Mouse (Mus musculus) macrophage (primary cell): Measurements from ENCODE around the gene Ccser2. TPM values are rescaled to one million over a fixed set of nuclear protein-coding genes. Genes with fewer than 3 reads are reported as not detected.

ENCODE experiments used
- H3K27ac ChIP-seq: fragments of 350-480 bp; formaldehyde crosslinking; 2 replicates; pipeline ENCODE4 v1.9.0; 2021
- H3K36me3 ChIP-seq: fragments of 350-480 bp; formaldehyde crosslinking; 2 replicates; pipeline ENCODE4 v1.9.0; 2021; ENCODE audit errors: inconsistent target
- H3K4me3 ChIP-seq: fragments of 350-480 bp; formaldehyde crosslinking; 2 replicates; pipeline ENCODE4 v1.9.0; 2021; ENCODE audit errors: inconsistent target
- H3K79me2 ChIP-seq: fragments of 350-480 bp; formaldehyde crosslinking; 2 replicates; pipeline ENCODE4 v1.9.0; 2021; ENCODE audit errors: inconsistent target
- WGBS: methylation state at CpG from one replicate; pipeline ENCODE4 v1.1.7; 2026; ENCODE audit warnings: inconsistent platforms; ENCODE audit not compliant: missing documents; 5-methylcytosine and 5-hydroxymethylcytosine counted together
- polyA plus RNA-seq: library from polyadenylated mRNA; stranded (reverse); fragments of 250-400 nt; gene quantifications from 3 replicates; pipeline ENCODE4 v1.2.4, GENCODE M21; 2018; ENCODE audit warnings: inconsistent platforms

The Ccser2 gene
- polyA plus RNA-seq, 1 experiment from 2014 or later = 11.6 TPM

DNA sequence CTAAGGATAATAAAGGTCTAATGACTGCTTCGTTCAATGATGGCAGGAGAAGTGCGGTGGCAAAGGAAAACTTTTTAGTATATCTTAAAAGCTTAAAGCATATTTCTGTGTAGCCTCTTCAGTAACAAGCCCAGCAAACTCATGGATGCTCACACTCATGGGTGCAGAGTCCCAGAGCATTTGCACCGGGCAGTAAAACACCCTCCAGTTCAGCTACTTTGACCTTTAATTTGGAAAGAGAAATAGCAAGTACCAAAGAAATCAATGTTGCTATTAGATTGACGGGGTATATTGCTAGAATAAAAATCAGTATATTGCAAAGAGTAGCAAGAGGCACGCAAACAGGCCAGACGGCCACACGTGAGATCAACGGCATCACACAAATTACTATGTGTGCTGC, 48.7 kb downstream of the Ccser2 start:
- WGBS = 99% methylated on average over 8 of the region's 8 CpGs
- no peak overlapping the region for H3K27ac ChIP-seq
- H3K36me3 ChIP-seq = peaks cover 4% of the 10 kb centered on the region; the same call in 1 of the 2 replicates

DNA sequence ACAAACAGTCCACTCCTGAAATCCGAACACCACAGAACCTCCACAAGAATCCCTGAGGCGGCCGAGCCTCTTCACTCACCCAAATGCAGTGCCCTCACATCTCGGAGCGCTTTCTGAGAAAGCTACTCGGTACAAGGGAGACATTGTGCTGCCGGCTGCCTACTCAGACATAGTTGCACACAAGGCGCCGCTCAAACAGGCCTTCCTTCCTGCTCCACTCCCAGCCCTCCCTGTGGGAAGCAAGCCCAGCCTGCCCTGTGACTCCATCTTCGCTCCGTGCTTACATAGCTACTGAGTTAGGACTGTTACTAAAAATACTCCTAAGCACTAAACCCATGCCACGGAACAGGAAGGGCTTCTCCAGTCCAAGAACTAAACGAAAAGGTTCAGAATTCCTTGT, 49.4 kb downstream of the Ccser2 start:
- WGBS = 65% methylated on average over 13 of the region's 13 CpGs
- H3K79me2 ChIP-seq = no peaks in the 10 kb centered on the region
- no peak overlapping the region for H3K27ac ChIP-seq
- H3K4me3 ChIP-seq = no peak overlapping the region
- peaks cover 4% of the 10 kb centered on the region; the same call in 1 of the 2 replicates for H3K36me3 ChIP-seq

More for the DNA sequence above, 48.7 kb downstream of the Ccser2 start:
- Histone ChIP-seq H3K79me2 (no peaks in the 10 kb centered on the region), H3K4me3 (no peak overlapping the region)

DNA sequence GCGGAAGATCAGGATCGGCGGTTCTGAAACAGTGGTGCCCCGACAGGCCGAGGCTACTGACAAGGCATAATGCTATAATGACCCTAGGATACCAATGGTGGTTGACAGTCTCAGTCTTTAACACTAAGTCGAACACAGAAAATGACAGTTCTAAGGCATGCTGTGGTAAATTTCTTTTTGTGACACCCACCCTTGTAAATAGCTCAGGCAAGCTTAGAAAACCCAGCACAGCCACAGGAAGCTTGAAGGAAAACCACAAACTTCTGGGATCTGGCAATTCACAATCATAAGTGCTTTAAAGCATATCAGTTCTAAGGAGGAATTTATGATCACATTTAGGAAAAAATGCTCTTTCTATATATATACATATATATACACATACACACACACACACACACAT, 53.4 kb downstream of the Ccser2 start:
- H3K27ac ChIP-seq = no peak overlapping the region
- peaks cover 4% of the 10 kb centered on the region; the same call in 1 of the 2 replicates for H3K36me3 ChIP-seq
- H3K4me3 ChIP-seq = no peak overlapping the region
- WGBS = 57% methylated on average over 6 of the region's 6 CpGs
- H3K79me2 ChIP-seq = no peaks in the 10 kb centered on the region

DNA sequence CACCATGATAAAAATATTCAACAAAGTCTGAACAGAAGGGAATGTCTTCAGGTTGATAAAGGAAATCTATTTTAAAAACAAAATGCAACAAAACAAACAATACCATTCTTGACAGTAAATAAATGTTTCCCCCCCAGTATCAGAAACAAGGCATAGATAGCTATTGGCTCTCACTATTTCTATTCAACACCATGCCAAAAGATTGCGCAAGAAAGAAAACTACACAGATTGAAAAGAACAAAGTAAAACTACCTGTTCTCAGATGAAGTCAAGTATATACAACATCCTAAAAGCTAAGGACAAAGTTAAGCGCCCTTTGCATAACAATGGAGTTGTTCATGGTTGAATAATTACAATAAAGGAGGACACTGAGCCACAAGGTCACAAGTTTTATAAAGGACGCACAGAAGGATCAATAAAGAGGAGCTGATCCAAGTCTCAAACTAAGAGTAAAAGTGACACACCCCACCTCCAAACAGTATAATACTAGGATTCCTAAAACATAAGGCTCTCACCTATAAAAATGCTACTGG, 54.0 kb downstream of the Ccser2 start:
- no peak overlapping the region for H3K27ac ChIP-seq
- H3K4me3 ChIP-seq = no peak overlapping the region
- H3K79me2 ChIP-seq = no peaks in the 10 kb centered on the region
- WGBS = 93% methylated on average over 3 of the region's 3 CpGs
- peaks cover 4% of the 10 kb centered on the region; the same call in 1 of the 2 replicates for H3K36me3 ChIP-seq

DNA sequence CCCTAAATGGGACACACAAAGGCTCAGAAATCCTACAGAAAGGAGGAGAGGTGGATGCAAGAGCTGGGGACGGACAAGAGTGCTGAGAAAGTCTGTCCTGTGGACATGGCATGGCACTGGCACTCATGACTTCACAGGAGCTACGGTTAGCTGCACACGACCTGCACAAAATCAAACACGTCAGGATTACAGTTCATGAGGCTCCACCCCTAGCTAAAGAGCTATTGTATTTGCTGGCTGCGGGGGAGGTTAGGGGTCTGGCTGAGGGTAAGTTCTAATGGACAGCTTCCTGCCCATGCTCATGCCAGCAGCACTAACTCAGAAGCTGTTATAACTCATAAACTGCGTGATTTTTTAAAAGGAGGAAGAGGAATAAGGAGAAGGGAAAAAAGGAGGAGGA, 56.8 kb downstream of the Ccser2 start:
- 0 out of 2 replicates have a peak, but pooled peaks cover 8% of the 10 kb centered on the region for H3K36me3 ChIP-seq
- no peak overlapping the region for H3K4me3 ChIP-seq
- no peak overlapping the region for H3K27ac ChIP-seq
- H3K79me2 ChIP-seq = no peaks in the 10 kb centered on the region
- 75% methylated on average over 6 of the region's 6 CpGs for WGBS

DNA sequence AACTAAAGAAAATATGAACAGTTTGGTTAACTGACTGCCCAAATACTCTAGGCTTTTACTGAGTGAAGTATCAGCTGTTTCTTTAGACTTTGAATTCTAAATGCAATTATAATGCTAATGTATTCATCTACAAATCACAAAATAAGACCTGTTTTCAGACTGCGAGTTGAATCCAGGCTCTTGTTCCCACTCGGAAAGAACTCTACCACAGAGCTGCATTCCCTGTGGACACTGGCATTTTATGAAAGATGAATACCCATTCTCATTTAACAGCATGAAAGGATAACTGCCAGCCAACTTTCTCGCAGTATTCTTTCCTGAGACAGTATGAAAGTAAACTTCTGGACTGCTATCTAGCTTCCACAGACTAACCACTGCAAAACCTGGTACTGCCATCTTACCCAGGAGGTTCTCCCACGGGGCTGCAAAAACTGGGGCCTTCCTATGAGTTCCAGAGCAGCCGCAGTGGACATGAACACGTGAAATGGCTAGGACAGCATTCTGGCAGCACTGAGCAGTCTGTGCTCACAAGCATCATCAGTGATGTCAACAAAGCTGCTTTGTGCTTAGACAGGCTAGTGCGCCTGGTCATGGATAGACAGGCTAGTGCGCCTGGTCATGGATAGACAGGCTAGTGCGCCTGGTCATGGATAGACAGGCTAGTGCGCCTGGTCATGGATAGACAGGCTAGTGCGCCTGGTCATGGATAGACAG, 62.6 kb downstream of the Ccser2 start:
- H3K79me2 ChIP-seq = no peaks in the 10 kb centered on the region
- H3K36me3 ChIP-seq = 0 out of 2 replicates have a peak, but pooled peaks cover 8% of the 10 kb centered on the region
- 95% methylated on average over 6 of the region's 11 CpGs for WGBS
- no peak overlapping the region for H3K27ac ChIP-seq
- H3K4me3 ChIP-seq = no peak overlapping the region

DNA sequence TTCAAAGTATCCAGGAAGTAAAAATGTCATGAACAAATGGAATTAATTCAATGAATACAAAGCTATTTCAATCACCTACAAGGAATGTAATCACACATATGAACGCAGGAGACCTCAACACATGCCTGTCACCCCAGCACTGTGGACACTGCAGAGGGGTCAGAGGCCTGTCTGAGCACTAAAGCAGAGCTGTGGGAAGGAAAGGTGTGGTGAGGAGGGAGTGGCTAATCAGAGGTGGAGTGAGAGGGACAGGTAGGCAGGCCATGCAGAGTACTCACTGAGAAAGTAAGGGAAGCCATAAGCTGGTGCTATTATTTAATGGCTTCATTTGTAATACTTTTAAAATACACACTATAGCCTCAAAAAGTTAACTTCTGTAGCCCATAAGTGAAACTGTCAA, 64.4 kb downstream of the Ccser2 start:
- 93% methylated on average over 1 of the region's 1 CpGs for WGBS

DNA sequence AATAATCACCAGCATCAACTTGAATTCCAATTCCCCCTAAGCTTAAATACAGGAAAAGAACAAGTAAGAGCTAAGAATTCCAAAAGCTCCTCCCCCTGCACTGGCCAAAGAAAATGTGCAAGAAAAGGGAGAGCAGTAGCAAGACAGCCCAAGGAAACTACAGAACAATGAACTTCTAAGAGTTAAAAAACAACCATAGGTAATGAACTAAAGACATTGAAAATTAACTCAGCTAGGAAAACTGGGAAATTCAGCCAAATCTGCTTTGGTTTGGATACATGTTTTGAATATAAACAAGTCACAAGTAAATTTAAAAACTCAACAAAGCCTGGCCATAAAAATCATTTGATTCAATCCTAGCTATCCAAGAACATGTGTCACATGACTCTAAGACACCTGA, 67.7 kb downstream of the Ccser2 start:
- H3K36me3 ChIP-seq = peaks cover 5% of the 10 kb centered on the region
- no peaks in the 10 kb centered on the region for H3K79me2 ChIP-seq
- H3K4me3 ChIP-seq = no peak overlapping the region
- no peak overlapping the region for H3K27ac ChIP-seq

More for the DNA sequence above, 64.4 kb downstream of the Ccser2 start:
- Histone ChIP-seq H3K36me3 (peaks cover 12% of the 10 kb centered on the region), H3K4me3 (no peak overlapping the region), H3K27ac (no peak overlapping the region), H3K79me2 (no peaks in the 10 kb centered on the region)

DNA sequence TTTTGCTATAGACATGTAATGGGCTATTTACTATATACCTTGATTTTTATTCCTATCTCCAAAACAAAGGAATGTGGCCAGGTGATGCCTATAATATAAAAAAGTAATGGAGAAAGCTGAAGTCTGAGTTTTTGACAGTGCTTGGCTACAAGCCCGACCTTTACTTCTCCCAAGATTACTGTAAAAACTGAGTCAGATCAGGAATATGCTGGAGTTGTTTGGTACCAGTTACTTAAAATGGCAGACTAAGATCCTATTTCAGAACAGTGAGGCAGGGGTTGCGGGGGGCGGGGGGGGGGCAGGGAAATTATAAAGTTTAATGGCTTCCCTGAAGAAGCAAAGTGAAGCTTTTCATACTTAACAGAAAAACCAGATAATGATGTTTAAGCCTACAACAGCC, 73.9 kb downstream of the Ccser2 start:
- 97% methylated on average over 3 of the region's 3 CpGs for WGBS
- Histone ChIP-seq H3K4me3 (no peak overlapping the region), H3K27ac (no peak overlapping the region), H3K79me2 (no peaks in the 10 kb centered on the region), H3K36me3 (peaks cover 3% of the 10 kb centered on the region; the same call in 1 of the 2 replicates)

DNA sequence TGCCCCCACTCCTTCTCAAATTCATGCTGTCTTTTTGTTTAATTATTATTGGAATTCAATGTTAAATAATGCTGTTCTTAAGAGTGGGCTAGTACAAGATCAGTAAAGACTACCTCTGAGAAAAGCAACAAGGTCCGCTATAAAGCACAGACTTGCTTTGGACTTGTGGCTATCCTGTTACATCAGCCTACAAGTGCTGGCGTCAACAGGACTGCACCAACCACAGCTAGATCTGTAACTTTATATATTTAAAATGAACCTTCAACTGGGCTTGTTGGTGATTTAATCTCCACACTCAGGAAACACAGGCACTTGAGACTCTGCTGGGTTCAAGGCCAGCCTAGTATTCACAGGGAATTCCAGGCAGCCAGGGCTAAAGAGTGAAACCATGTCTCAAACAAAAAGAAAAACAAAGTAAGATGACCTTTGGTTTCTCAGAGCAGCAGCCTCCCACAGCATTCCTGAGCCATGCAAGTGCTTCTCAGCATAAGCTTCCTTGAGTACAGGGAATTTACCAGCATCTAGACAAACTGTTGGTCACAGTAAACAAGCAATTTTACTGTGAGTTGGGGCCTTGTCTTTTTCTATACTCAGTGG, 75.7 kb downstream of the Ccser2 start:
- Histone ChIP-seq H3K27ac (no peak overlapping the region), H3K36me3 (no peaks in the 10 kb centered on the region), H3K4me3 (no peak overlapping the region), H3K79me2 (no peaks in the 10 kb centered on the region)
- 91% methylated on average over 2 of the region's 2 CpGs for WGBS

DNA sequence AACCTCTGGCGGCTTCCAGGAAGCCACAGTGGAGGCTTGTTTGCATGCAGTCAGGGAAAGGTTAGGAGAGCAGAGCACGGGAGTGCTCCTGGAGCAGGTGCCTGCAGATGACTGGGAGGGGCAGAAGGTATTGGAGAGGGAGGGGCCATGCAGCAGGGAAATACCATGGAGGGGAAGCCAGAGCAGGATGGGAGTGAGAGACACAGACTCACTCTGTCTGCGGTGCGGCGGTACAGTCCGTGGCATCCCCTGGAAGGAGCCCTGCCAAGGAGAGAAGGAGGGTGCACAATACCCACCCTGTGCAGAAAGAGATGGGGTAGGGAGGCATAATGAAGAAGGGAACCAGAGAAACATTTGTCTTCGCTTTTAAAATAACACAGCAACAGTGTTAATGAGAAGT, 78.4 kb downstream of the Ccser2 start:
- WGBS = 96% methylated on average over 7 of the region's 7 CpGs
- Histone ChIP-seq H3K27ac (no peak overlapping the region), H3K36me3 (no peaks in the 10 kb centered on the region), H3K4me3 (no peak overlapping the region), H3K79me2 (no peaks in the 10 kb centered on the region)

DNA sequence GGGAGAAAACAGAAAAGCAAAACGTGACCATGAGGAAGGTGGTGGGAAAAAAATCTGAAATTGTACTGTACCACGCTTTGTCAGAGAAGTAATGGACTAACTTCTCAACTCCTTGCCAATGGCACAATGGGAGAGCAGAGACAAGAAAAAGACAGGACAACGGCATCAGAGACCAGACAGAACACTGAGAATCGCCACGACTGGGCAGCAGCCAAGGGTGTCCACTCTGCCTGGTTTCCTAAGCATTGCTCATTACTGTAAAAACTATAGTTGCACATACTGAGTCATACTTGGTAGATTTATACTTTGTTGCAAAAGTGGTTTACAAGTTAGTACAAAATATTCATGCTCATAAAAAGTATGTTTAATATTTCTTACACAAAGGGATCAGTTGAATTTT, 82.9 kb downstream of the Ccser2 start:
- WGBS = 97% methylated on average over 5 of the region's 5 CpGs
- Histone ChIP-seq H3K79me2 (no peaks in the 10 kb centered on the region), H3K4me3 (no peak overlapping the region), H3K27ac (no peak overlapping the region), H3K36me3 (no peaks in the 10 kb centered on the region)

DNA sequence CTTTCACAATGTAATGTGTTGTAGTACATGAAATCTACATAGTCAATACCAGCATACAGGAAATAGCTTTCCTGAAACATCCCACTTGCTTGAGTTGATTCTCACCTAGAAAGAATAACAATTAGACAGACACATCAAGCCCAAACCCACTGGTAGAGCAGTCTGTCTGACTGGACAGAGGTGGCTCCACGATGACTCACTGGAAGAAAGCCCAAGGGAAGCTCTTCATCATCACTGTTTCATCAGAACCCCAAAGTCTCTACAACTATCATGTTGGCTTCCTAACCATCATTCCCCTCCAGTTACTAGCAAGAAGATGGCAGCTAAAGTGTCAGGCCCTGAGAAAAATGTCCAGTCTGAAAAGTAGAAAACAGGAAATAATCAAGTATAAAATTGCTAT, 83.5 kb downstream of the Ccser2 start:
- Histone ChIP-seq H3K4me3 (no peak overlapping the region), H3K79me2 (no peaks in the 10 kb centered on the region), H3K27ac (no peak overlapping the region), H3K36me3 (no peaks in the 10 kb centered on the region)
- 100% methylated on average over 1 of the region's 1 CpGs for WGBS

DNA sequence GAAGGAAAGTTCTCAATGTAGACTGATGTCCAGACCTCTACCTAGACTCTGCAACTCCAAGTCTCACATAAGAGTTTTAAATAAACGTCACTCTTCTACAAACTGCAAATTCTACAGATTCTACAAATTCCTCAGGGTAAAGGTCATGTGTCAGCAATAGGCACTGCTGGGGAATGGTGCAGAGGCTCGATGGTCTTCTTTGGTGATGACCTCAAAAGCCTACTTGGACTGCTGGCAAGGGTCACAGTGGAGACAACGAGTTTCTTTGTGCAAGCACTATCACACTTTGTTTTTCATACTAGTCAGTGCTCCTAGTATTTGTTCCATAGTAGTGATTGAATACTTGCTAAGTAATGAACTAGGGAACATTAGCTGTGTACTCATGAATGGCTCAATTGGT, 85.0 kb downstream of the Ccser2 start:
- no peaks in the 10 kb centered on the region for H3K79me2 ChIP-seq
- WGBS = 92% methylated on average over 3 of the region's 3 CpGs
- H3K36me3 ChIP-seq = 0 out of 2 replicates have a peak, but pooled peaks cover 10% of the 10 kb centered on the region
- H3K4me3 ChIP-seq = no peak overlapping the region
- no peak overlapping the region for H3K27ac ChIP-seq

DNA sequence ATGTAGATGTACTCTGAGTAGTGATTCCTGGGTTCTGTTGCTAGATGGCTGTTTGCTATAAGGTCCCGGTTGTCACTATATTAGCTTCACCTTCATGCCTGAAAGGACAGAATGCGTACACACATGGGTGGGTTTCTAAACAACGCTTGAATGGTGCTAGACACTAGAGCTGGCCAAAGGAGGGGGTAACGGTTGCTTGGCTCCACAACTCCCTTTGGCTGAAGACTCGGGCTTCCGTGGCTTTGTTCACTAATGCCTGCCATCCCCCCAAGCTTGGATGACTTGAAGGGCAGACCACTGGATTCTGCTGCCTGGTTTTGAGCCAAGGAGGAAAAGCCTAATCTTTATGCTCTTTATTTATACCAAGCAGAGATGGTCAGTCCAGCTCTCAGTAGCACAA, 98.3 kb downstream of the Ccser2 start:
- no peak overlapping the region for H3K27ac ChIP-seq
- H3K79me2 ChIP-seq = no peaks in the 10 kb centered on the region
- no peaks in the 10 kb centered on the region for H3K36me3 ChIP-seq
- 96% methylated on average over 6 of the region's 6 CpGs for WGBS
- no peak overlapping the region for H3K4me3 ChIP-seq
